Mouse (Mus musculus): ENCODE data around the gene Mybpc3. TPM values are rescaled to one million over a fixed set of nuclear protein-coding genes. Genes with fewer than 3 reads are reported as not detected.
A peak's percentile ranks its signal among the peaks of the same experiment; 100 is the strongest.

The Mybpc3 gene
- polyA plus RNA-seq, 1 experiment from 2014 or later, result not detected

GRCm38 (mm10) chr2:91086392-91087237, 31.3 kb upstream of the Mybpc3 start:
- Histone ChIP-seq H3K4me3 (replicated peaks; ENCODE audit: low read length) (no peak overlapping the region), H3K27me3 (replicated peaks; ENCODE audit: control insufficient read depth, insufficient read depth, low read length) (no peaks in the 10 kb centered on the region), H3K4me2 (ENCODE audit: low read length) (no peak overlapping the region), H3K9me3 (ENCODE audit: control insufficient read depth, low read length) (no peaks in the 10 kb centered on the region), H3K27ac (ENCODE audit: low read length) (no peak overlapping the region), H3K36me3 (ENCODE audit: control insufficient read depth, insufficient read depth) (no peaks in the 10 kb centered on the region), H3K9ac (replicated peaks; ENCODE audit: low read depth, low read length) (no peak overlapping the region), H3K4me1 (replicated peaks; ENCODE audit: control insufficient read depth, insufficient read depth, low read length) (no peaks in the 10 kb centered on the region)
- no peak for ATAC-seq
- WGBS, result 54% methylated on average over 9 of the region's 9 CpGs

GRCm38 (mm10) chr2:91087453-91087852, 30.5 kb upstream of the Mybpc3 start:
- Histone ChIP-seq H3K27me3 (replicated peaks; ENCODE audit: control insufficient read depth, insufficient read depth, low read length) (no peaks in the 10 kb centered on the region), H3K9me3 (ENCODE audit: control insufficient read depth, low read length) (no peaks in the 10 kb centered on the region), H3K4me2 (ENCODE audit: low read length) (no peak overlapping the region), H3K4me3 (replicated peaks; ENCODE audit: low read length) (no peak overlapping the region), H3K36me3 (ENCODE audit: control insufficient read depth, insufficient read depth) (no peaks in the 10 kb centered on the region), H3K9ac (replicated peaks; ENCODE audit: low read depth, low read length) (no peak overlapping the region), H3K27ac (ENCODE audit: low read length) (no peak overlapping the region), H3K4me1 (replicated peaks; ENCODE audit: control insufficient read depth, insufficient read depth, low read length) (no peaks in the 10 kb centered on the region)
- 87% methylated on average over 9 of the region's 9 CpGs for WGBS
- no peak for ATAC-seq

GRCm38 (mm10) chr2:91088987-91089386, 29.0 kb upstream of the Mybpc3 start:
- H3K4me3 ChIP-seq (replicated peaks; ENCODE audit: low read length), result no peak overlapping the region
- WGBS, result 81% methylated on average over 9 of the region's 9 CpGs

GRCm38 (mm10) chr2:91090208-91090607, 27.7 kb upstream of the Mybpc3 start:
- no peak overlapping the region for H3K4me3 ChIP-seq (replicated peaks; ENCODE audit: low read length)
- no peaks in the 10 kb centered on the region for H3K4me1 ChIP-seq (replicated peaks; ENCODE audit: control insufficient read depth, insufficient read depth, low read length)
- no peak for ATAC-seq
- WGBS, result 73% methylated on average over 6 of the region's 6 CpGs
- no peaks in the 10 kb centered on the region for H3K9me3 ChIP-seq (ENCODE audit: control insufficient read depth, low read length)
- no peaks in the 10 kb centered on the region for H3K27me3 ChIP-seq (replicated peaks; ENCODE audit: control insufficient read depth, insufficient read depth, low read length)
- no peak overlapping the region for H3K4me2 ChIP-seq (ENCODE audit: low read length)
- H3K27ac ChIP-seq (ENCODE audit: low read length), result no peak overlapping the region
- no peak overlapping the region for H3K9ac ChIP-seq (replicated peaks; ENCODE audit: low read depth, low read length)
- no peaks in the 10 kb centered on the region for H3K36me3 ChIP-seq (ENCODE audit: control insufficient read depth, insufficient read depth)

More at GRCm38 (mm10) chr2:91088987-91089386, 29.0 kb upstream of the Mybpc3 start:
- ATAC-seq, result no peak
- Histone ChIP-seq H3K9me3 (ENCODE audit: control insufficient read depth, low read length) (no peaks in the 10 kb centered on the region), H3K27me3 (replicated peaks; ENCODE audit: control insufficient read depth, insufficient read depth, low read length) (no peaks in the 10 kb centered on the region), H3K4me1 (replicated peaks; ENCODE audit: control insufficient read depth, insufficient read depth, low read length) (no peaks in the 10 kb centered on the region), H3K36me3 (ENCODE audit: control insufficient read depth, insufficient read depth) (no peaks in the 10 kb centered on the region), H3K9ac (replicated peaks; ENCODE audit: low read depth, low read length) (no peak overlapping the region), H3K4me2 (ENCODE audit: low read length) (no peak overlapping the region), H3K27ac (ENCODE audit: low read length) (no peak overlapping the region)

- H3K4me1 ChIP-seq (replicated peaks; ENCODE audit: control insufficient read depth, insufficient read depth, low read length), result no peaks in the 10 kb centered on the region
- H3K9ac ChIP-seq (replicated peaks; ENCODE audit: low read depth, low read length), result no peak overlapping the region
- H3K4me3 ChIP-seq (replicated peaks; ENCODE audit: low read length), result no peak overlapping the region
- H3K27ac ChIP-seq (ENCODE audit: low read length), result no peak overlapping the region
- no peaks in the 10 kb centered on the region for H3K36me3 ChIP-seq (ENCODE audit: control insufficient read depth, insufficient read depth)
- no peaks in the 10 kb centered on the region for H3K27me3 ChIP-seq (replicated peaks; ENCODE audit: control insufficient read depth, insufficient read depth, low read length)
- no peak for ATAC-seq
- H3K9me3 ChIP-seq (ENCODE audit: control insufficient read depth, low read length), result no peaks in the 10 kb centered on the region
- 75% methylated on average over 6 of the region's 6 CpGs for WGBS
- no peak overlapping the region for H3K4me2 ChIP-seq (ENCODE audit: low read length)
Observed at GRCm38 (mm10) chr2:91090827-91091226, 27.1 kb upstream of the Mybpc3 start.

GRCm38 (mm10) chr2:91096524-91096923, 21.4 kb upstream of the Mybpc3 start:
- no peak overlapping the region for H3K4me2 ChIP-seq (ENCODE audit: low read length)
- H3K27ac ChIP-seq (ENCODE audit: low read length), result no peak overlapping the region
- no peaks in the 10 kb centered on the region for H3K9me3 ChIP-seq (ENCODE audit: control insufficient read depth, low read length)
- no peaks in the 10 kb centered on the region for H3K27me3 ChIP-seq (replicated peaks; ENCODE audit: control insufficient read depth, insufficient read depth, low read length)
- ATAC-seq, result no peak
- no peaks in the 10 kb centered on the region for H3K36me3 ChIP-seq (ENCODE audit: control insufficient read depth, insufficient read depth)
- no peaks in the 10 kb centered on the region for H3K4me1 ChIP-seq (replicated peaks; ENCODE audit: control insufficient read depth, insufficient read depth, low read length)
- H3K9ac ChIP-seq (replicated peaks; ENCODE audit: low read depth, low read length), result no peak overlapping the region
- WGBS, result 77% methylated on average over 14 of the region's 14 CpGs
- H3K4me3 ChIP-seq (replicated peaks; ENCODE audit: low read length), result no peak overlapping the region

GRCm38 (mm10) chr2:91097015-91097414, 20.9 kb upstream of the Mybpc3 start:
- no peak overlapping the region for H3K4me3 ChIP-seq (replicated peaks; ENCODE audit: low read length)
- no peaks in the 10 kb centered on the region for H3K4me1 ChIP-seq (replicated peaks; ENCODE audit: control insufficient read depth, insufficient read depth, low read length)
- 86% methylated on average over 10 of the region's 10 CpGs for whole genome bisulfite sequencing
- H3K27ac ChIP-seq (ENCODE audit: low read length), result no peak overlapping the region
- no peak overlapping the region for H3K4me2 ChIP-seq (ENCODE audit: low read length)
- no peaks in the 10 kb centered on the region for H3K27me3 ChIP-seq (replicated peaks; ENCODE audit: control insufficient read depth, insufficient read depth, low read length)
- ATAC-seq, result no peak
- no peaks in the 10 kb centered on the region for H3K36me3 ChIP-seq (ENCODE audit: control insufficient read depth, insufficient read depth)
- no peak overlapping the region for H3K9ac ChIP-seq (replicated peaks; ENCODE audit: low read depth, low read length)
- H3K9me3 ChIP-seq (ENCODE audit: control insufficient read depth, low read length), result no peaks in the 10 kb centered on the region

GRCm38 (mm10) chr2:91098156-91098555, 19.8 kb upstream of the Mybpc3 start:
- Histone ChIP-seq H3K27me3 (replicated peaks; ENCODE audit: control insufficient read depth, insufficient read depth, low read length) (no peaks in the 10 kb centered on the region), H3K4me1 (replicated peaks; ENCODE audit: control insufficient read depth, insufficient read depth, low read length) (no peaks in the 10 kb centered on the region), H3K4me2 (ENCODE audit: low read length) (no peak overlapping the region), H3K36me3 (ENCODE audit: control insufficient read depth, insufficient read depth) (no peaks in the 10 kb centered on the region), H3K9me3 (ENCODE audit: control insufficient read depth, low read length) (no peaks in the 10 kb centered on the region), H3K27ac (ENCODE audit: low read length) (no peak overlapping the region), H3K4me3 (replicated peaks; ENCODE audit: low read length) (no peak overlapping the region), H3K9ac (replicated peaks; ENCODE audit: low read depth, low read length) (no peak overlapping the region)
- ATAC-seq, result no peak
- 87% methylated on average over 2 of the region's 2 CpGs for WGBS

- no peaks in the 10 kb centered on the region for H3K9me3 ChIP-seq (ENCODE audit: control insufficient read depth, low read length)
- H3K4me2 ChIP-seq (ENCODE audit: low read length), result no peak overlapping the region
- H3K27ac ChIP-seq (ENCODE audit: low read length), result no peak overlapping the region
- no peak overlapping the region for H3K9ac ChIP-seq (replicated peaks; ENCODE audit: low read depth, low read length)
- whole genome bisulfite sequencing, result 8% methylated on average over 7 of the region's 7 CpGs
- H3K4me3 ChIP-seq (replicated peaks; ENCODE audit: low read length), result no peak overlapping the region
- no peaks in the 10 kb centered on the region for H3K36me3 ChIP-seq (ENCODE audit: control insufficient read depth, insufficient read depth)
- no peaks in the 10 kb centered on the region for H3K4me1 ChIP-seq (replicated peaks; ENCODE audit: control insufficient read depth, insufficient read depth, low read length)
- ATAC-seq, result peak; percentile 88
- H3K27me3 ChIP-seq (replicated peaks; ENCODE audit: control insufficient read depth, insufficient read depth, low read length), result no peaks in the 10 kb centered on the region
Observed at GRCm38 (mm10) chr2:91101124-91101740, 16.7 kb upstream of the Mybpc3 start.

All from forebrain, embryonic 16.5 days (tissue).